Mouse (Mus musculus) adrenal gland, adult 2 months (tissue): Measurements from ENCODE around the gene Selenom. TPM values are rescaled to one million over a fixed set of nuclear protein-coding genes. Genes with fewer than 3 reads are reported as not detected.

Experiments used
- DNase-seq: peaks from one replicate; pipeline ENCODE4 v3.0.0; 2021
- polyA plus RNA-seq: library from polyadenylated mRNA; depleted of rRNA; stranded (reverse); fragments of >200 nt; gene quantifications from 2 replicates; pipeline ENCODE4 v1.2.3, GENCODE M21; 2012; rRNA removed
- total RNA-seq, 2 experiments: library from RNA; stranded (reverse); gene quantifications; 2 replicates each; pipeline ENCODE4 v1.2.3; 2021

The Selenom gene
- total and polyA plus RNA-seq, 3 experiments = 31.7 to 89.0 (median 54.5) TPM

GRCm38 (mm10) chr11:3549791-3550190 is 35.3 kb downstream of the Selenom start:
- DNase-seq = peak; percentile 38

GRCm38 (mm10) chr11:3554976-3555375 is 40.5 kb downstream of the Selenom start:
- DNase-seq = no peak

- DNase-seq = no peak
Measured at GRCm38 (mm10) chr11:3557852-3558251, 43.4 kb downstream of the Selenom start.

- DNase-seq = peak; percentile 58
Measured at GRCm38 (mm10) chr11:3560202-3560601, 45.7 kb downstream of the Selenom start.

- no peak for DNase-seq
Measured at GRCm38 (mm10) chr11:3563853-3564252, 49.4 kb downstream of the Selenom start.

- no peak for DNase-seq
Measured at GRCm38 (mm10) chr11:3564451-3564850, 50.0 kb downstream of the Selenom start.

- DNase-seq = no peak
Measured at GRCm38 (mm10) chr11:3566018-3566417, 51.5 kb downstream of the Selenom start.

Other genes with a start within 250 kb of the Selenom start
- 100 to 1,000 TPM in 1 of 2 experiments, 10 to 100 TPM in 1; 86.3 to 104 TPM for gene Drg1, start 248.3 kb upstream of the Selenom start, total RNA-seq
- gene Drg1, start 248.3 kb upstream of the Selenom start, polyA plus RNA-seq = 5.4 and 7.2 TPM in 2 replicates
- 10 to 100 TPM; 19.7 to 30.4 TPM for gene Patz1, start 225.8 kb upstream of the Selenom start, total RNA-seq
- 73.0 and 73.9 TPM in 2 replicates for gene Patz1, start 225.8 kb upstream of the Selenom start, polyA plus RNA-seq
- gene Pik3ip1, start 184.3 kb upstream of the Selenom start, total RNA-seq = 10 to 100 TPM in 1 of 2 experiments, 1 to 10 TPM in 1; 8.0 to 14.0 TPM
- 40.3 and 43.3 TPM in 2 replicates for gene Pik3ip1, start 184.3 kb upstream of the Selenom start, polyA plus RNA-seq
- gene Limk2, start 105.5 kb upstream of the Selenom start, total RNA-seq = 10 to 100 TPM; 21.3 to 21.7 TPM
- gene Limk2, start 105.5 kb upstream of the Selenom start, polyA plus RNA-seq = 30.2 and 40.2 TPM in 2 replicates
- gene Rnf185, start 62.3 kb upstream of the Selenom start, total RNA-seq = 10 to 100 TPM; 33.5 to 36.8 TPM
- 23.0 and 33.2 TPM in 2 replicates for gene Rnf185, start 62.3 kb upstream of the Selenom start, polyA plus RNA-seq
- under 1 TPM in 1 of 2 experiments, not detected in 1; 0.14 TPM for gene Pla2g3, start 26.4 kb upstream of the Selenom start, total RNA-seq
- 0.52 and 0.65 TPM in 2 replicates for gene Pla2g3, start 26.4 kb upstream of the Selenom start, polyA plus RNA-seq
- gene Inpp5j, start 9.9 kb upstream of the Selenom start, total RNA-seq = 1 to 10 TPM in 1 of 2 experiments, under 1 TPM in 1; 0.72 to 1.8 TPM
- gene Inpp5j, start 9.9 kb upstream of the Selenom start, polyA plus RNA-seq = 1.8 and 2.6 TPM in 2 replicates
- 10 to 100 TPM; 45.1 to 59.8 TPM for gene Smtn, start 25.9 kb downstream of the Selenom start, total RNA-seq
- 33.2 and 36.2 TPM in 2 replicates for gene Smtn, start 25.9 kb downstream of the Selenom start, polyA plus RNA-seq
- gene Morc2a, start 134.5 kb downstream of the Selenom start, total RNA-seq = 10 to 100 TPM; 33.4 to 39.0 TPM
- gene Morc2a, start 134.5 kb downstream of the Selenom start, polyA plus RNA-seq = 6.8 and 7.3 TPM in 2 replicates